Mouse (Mus musculus): Measurements from ENCODE around the gene Irf7.

GRCm38 (mm10) chr7:141213605-141214235, 52.6 kb downstream of the Irf7 start, which contains the start of gene Lmntd2:
- TF ChIP-seq USF1 (IDR thresholded peaks at IDR 0.05; ENCODE audit: low read depth): no peak
- no peak for TF ChIP-seq MAX (IDR thresholded peaks at IDR 0.05)
